Mouse (Mus musculus) fibroblast of lung, adult 2 months (primary cell): Measurements from ENCODE around the gene Mum1.

ENCODE experiments used
- DNase-seq: peaks from one replicate; pipeline ENCODE4 v3.0.0-alpha.2; 2011; ENCODE audit warnings: low read depth

The Mum1 gene

DNA sequence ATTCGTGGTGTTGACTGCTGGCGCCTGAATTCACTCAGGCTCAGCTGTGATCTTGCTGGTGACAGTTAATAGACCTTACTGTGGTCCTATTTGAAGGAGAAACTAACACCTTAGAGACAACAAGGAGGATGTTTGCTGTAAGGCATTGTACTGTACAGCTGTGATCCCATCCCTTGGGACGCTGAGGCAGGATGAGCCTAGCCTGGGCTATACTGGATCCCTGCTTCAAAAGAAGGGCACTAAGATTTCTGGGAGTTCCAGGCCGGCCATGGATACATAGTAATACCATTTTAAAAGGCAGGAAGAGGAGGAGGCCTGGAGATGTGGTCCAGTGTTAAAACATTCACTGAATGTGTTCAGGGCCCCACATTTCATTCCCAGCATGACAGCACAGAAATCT, 24.3 kb downstream of the Mum1 start:
- DNase-seq: no peak

DNA sequence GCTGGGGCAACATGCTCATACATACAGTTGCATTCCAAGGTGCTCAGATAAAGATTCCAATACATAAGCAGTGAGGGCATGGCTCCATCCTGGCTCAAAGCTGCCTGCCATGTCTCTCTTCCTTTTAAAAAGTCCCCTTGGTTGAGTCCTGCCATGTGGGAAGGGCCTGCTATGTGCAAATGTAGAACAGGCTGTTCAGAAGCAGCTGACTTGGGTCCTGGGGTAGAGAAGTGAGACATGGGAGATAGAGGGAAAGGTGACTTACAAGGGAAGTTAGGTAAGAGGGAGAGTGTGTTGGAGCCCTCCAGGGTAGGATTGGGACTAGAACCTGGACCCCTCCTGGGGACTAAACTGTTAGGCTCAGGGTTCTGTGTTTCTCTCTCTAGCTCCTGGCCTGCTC, 25.8 kb downstream of the Mum1 start:
- no peak for DNase-seq

DNA sequence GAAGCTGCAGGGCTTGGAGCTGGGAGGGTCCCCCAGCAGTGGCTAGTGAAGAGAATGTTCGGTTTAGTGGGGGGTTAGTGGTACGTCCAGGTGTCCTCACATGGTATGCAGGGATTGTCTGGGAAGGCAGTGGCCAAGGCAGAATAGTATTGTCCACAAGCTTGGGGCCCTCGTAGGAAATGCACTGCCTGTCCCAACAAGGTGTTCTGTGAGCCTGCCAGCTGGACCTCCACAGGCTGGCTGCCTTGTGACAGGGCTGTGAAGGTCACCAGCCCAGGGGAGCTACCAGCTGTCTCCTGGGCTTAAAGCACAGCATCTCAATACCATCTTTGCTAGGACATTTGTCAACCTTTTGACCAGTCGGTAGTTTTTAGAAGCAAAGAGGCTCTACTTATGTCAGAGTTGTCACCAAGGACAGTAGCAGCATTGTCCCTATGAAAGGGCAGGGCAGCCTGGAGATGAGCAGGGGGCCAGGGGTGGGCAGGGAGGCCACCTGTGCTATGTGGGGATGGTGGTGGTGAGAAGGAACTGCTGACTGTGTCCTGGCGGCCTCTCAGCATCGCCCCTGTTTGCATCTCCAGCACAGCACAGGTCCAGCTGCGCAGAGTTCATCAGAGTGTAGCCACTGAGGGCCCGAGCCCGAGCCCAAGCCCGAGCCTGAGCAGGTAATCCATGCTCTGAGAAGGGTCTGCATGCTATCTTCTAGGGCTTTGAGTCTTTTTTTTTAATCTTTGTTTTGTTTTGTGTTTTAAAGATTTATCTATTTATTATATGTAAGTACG, 26.4 kb downstream of the Mum1 start:
- no peak for DNase-seq

DNA sequence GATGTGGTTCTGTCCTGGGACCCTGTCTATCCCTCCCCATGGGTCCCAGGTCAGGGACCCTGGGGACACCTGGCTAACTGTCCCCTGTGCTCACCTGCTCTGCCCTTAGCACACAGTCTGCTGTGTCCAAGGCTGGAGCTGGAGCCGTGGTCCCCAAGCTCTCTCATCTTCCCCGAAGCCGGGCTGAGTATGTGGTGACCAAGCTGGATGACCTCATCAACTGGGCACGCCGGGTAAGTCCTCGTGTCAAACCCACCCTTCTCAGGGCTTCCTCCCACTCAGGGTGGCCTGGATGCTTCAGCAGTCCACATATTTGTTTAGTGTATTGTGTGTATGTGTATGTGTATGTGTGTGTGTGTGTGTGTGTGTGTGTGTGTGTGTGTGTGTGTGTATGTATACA, 27.3 kb downstream of the Mum1 start:
- DNase-seq: no peak

DNA sequence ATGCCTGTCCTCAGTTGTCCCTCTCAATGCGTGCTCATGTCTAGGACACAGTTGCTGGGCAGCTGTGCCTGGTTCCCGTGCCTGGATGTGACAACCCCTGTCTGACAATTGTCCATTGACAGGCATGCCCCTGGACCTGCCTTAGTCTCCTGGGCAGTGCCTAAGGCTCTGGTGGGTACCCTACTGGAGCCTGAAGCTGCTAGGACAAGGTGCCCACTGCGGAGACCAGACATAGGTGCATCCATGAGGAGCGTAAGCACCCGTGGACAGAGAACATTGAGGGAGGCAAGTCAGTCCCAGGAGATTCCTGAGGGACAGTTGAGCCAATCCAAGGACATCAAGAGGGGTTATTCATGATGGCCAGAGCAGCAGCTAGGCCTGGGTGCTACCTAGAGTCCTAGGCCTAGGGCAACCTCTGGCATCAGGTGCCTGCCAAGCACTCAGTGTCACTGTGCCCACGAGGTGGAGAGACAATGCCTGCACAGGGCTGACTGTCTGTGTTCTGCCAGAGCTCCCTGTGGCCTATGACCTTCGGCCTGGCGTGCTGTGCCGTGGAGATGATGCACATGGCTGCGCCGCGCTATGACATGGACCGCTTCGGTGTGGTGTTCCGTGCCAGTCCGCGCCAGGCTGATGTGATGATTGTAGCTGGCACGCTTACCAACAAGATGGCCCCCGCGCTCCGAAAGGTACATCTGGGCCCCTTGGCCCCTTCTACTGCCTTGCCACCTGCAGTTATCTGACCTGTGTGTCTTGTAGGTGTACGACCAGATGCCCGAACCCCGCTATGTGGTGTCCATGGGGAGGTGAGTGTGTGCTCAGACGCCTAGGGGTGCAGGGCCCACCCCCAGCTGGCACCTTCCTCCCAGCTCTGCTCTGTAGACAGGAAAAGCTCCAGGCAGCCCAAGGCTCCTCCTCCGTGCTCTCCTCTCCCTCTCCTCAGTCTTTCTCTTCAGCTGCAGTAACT, 28.4 kb downstream of the Mum1 start:
- DNase-seq: no peak

DNA sequence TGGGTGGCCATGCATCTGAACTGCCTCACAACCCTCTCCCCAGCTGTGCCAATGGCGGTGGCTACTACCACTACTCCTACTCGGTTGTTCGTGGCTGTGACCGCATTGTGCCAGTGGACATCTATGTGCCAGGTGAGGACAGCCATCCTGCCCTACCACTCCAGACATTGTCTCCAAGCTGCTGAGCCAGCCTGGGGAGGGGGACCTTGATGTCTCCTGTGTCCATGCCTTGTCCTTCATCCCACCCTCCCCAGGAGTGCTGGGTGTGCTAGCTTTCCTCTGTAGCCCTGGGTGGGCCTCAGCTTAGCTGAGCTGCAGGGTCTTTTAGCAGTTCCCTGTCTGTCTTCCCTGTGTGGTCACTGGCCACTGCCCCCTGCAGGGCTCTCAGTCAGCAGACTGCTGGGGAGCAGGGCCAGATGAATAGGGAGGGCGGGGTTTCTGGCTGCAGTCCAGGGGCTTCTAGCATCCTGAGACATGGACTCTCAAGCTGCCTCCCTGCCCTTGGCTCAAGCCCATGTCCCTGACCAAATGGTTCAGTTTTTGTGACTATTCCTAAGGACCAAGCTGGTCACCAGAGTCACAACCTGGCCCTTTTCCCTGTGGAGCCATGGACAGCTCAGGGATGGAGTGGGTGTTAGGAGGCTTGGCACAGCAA, 29.8 kb downstream of the Mum1 start:
- no peak for DNase-seq

DNA sequence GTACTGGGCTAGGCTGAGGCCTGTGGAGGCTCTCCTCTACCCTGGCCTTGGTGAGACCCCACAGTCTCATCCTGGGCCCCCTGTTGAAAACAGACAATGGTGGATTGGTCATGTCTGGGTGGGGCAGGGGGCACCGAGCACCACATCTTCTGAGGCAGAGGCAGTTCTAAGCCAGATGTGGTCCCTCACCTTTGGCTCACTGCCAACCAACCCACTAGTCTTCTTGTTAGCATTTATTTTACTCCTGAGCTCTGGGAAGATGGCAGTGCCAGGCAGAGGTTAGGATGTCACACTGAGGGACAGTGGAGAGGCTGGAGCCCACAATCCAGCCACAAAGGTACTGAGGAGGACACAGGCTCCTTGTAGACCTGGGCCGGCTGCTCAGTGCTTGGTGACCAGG, 31.7 kb downstream of the Mum1 start:
- DNase-seq: no peak

DNA sequence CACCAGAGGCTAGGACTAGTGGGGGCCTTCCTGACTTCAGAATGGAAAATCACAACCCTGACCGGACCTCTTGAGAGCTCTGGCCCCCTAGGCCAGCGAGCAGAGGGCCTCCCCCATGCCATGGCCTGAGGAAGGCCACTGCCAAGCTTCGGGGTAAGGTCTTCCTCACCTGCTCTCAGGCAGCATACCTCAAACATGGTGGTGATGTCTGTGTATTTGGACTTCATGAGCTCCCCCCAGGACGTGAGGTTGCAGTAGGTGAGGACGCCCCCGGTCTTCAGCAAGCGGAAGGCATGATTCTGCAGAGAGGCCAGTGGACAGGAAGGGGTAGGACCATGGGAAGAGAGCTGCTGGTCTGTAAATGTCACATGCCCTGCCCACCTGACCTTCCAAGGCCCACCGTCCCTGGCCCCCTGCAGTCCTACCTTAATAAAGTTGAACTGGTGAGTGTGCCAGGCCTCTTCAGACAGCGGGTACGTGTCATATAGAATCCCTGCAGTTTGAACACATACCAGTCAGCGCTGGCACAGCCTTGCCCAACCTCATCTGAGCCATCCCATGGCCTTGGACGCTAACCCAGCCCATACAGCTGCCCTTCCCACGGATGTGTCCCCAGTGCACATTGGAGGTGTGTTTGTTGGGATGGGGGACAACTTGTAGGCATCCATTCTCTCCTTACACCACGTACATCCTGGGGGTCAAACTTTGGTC, 32.7 kb downstream of the Mum1 start:
- DNase-seq: no peak

DNA sequence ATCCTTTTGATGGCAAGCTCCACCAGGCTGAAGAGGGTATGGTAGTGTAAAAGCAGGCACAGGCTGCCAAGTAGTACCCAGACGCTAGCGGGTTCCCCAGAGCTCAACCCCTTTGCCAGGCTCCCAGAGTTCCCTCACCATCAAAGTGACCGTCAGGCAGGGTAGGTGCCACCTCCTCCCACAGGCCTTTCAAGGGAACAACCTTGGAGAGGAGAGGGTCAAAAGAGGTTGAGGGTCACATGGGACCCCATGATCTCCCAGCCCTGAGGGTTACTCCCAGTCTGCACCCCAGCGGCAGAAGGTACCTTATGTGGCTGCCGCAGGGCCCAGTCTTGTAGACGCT, 33.2 kb downstream of the Mum1 start:
- no peak for DNase-seq

DNA sequence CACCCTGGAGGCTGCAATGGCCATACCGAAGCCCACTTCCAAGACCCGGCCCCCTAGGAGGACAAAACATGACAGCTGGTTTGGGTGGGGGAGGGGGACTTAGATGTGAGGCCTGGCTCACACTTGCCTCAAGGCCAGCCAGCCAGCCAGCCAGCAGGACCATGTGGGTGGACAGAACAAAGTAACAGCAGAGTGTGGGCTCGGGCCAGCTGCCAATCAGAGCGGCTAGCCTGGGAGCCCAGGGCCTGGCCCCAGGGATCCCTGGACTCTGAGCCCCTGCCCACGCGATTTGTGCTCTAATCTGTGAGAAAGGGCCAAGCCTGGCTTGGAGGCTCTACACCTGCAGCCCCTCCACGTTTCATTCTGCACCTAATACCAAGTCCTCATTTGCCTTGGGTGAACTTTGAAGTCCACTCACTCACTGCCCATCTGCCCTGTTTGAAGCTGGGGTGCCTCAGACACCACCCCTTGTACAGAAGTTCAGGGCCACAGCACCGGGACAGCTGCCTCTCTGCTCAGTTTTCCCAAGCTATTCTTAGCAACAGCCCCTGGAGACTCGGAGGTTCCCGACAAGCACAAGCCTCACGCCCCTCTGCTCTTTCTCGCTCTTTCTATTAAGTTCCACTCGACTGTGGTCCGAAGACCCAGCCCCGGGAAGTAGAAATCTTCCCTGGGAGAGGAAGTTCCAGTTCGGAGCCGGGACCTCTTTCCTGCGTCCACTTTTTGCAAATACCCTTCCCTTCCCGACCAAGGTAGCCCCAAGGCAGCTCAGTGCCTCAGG, 33.8 kb downstream of the Mum1 start:
- peak; percentile 61 for DNase-seq

DNA sequence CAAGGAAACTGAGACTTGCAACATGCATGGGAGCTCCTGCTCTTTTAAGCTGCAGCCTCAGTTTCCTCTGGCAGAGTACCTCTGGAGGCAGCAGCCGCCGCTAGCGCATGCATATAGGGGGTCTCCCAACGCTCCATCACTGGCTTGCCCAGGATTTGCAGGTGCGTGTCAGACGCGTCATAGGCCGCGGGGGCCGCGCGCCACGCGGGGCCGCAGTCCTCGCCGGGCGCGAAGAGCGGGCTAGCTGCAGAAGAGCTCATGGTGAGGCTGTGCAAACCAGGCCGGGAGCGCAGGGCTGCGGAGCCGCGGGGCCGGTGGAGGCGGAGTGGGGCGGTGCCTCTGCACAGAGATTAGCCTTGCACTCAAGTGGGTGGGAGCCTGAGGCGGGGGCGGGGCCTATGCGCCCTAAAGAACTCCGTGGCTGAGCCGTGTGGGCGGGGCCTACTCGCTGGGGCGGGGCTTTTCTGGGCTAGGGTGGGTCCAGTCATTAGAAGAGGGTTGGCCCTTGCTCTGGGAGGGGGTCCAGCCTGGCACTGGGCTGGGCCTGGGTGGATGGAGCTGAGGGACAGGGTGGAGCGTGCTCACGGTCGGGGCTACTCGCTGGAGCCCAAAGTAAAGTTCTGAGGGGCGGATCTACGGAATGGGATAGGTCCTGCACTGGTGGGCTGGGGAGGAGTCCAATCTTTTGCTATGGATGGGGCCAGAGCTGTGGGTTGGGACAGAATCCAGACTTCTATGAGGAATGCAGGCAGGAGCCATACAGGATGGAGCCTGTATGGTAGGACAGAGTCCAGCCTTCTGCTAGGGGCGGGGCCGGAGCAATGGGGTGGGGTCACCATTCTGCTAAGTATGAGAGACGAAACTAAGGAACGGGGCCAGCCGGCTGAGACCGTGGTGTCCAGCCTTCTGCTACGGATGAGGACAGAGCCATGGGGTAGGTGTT, 34.7 kb downstream of the Mum1 start, which contains the start of the genes Gamt and Dazap1:
TSS of gene Gamt (minus strand) at position 371 of the 943 bp plus-strand sequence.
TSS of gene Dazap1 (plus strand) at position 845 of the 943 bp plus-strand sequence.
- peak; percentile 98 for DNase-seq

DNA sequence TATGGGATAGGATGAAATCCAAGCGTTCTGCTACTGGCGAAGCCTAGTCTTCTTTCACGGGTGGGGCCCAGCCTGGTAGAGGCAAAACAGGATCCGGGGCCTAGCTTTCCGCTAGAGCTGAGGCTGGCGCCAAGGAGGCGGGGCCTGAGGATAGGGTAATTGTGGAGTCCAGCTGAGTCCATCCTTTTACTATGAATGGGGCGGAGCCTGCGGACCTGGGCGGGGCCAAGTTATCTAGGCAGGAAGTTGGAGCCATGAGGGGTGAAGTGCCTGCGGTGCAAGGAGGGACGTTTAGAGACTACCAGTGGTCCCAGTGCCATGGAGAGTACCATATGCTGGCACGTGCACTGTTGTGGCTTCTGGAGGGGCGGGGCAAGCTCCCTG, 35.3 kb downstream of the Mum1 start:
- peak; percentile 94 for DNase-seq

DNA sequence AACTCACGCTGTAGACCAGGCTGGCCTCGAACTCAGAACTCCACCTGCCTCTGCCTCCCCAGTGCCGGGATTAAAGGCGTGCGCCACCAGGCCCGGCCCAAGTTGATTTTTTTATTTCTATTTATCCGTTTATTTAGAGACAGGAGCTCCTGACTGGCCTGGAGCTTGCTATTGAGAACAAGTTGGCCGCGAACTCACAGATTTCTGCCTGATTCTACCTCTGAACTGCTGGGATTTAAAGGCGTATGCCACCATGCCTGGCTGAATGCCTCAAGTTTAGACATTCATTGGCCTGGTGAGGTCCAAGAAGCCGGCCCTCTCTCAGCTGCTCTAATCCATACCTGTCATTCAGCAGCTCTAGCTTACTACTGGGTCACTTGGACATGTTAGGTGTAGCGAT, 35.9 kb downstream of the Mum1 start:
- DNase-seq: no peak

DNA sequence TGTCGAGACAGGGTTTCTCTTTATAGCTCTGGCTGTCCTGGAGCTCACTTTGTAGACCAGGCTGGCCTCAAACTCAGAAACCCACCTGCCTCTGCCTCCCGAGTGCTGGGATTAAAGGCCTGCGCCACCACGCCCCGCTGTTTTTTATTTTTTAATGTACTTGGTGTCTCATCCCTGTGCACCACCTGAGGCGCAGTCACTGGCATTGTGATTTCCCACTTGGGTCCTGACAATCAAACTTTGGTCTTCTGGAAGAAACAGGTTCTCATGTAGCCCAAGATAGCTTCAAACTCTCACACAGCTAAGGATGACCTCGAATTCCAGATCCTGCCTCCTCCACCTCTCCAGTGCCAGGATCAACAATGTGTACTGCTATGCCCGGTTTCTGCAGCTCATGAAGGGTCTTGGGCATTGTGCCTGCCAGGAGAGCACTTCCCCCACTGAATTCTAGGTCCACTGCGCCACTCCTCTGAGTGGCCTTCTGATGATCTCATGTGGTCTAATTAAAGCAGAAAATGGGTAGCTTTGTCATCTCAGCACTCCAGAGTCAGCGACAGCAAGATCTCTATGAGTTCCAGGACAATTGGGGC, 36.6 kb downstream of the Mum1 start:
- DNase-seq: no peak

DNA sequence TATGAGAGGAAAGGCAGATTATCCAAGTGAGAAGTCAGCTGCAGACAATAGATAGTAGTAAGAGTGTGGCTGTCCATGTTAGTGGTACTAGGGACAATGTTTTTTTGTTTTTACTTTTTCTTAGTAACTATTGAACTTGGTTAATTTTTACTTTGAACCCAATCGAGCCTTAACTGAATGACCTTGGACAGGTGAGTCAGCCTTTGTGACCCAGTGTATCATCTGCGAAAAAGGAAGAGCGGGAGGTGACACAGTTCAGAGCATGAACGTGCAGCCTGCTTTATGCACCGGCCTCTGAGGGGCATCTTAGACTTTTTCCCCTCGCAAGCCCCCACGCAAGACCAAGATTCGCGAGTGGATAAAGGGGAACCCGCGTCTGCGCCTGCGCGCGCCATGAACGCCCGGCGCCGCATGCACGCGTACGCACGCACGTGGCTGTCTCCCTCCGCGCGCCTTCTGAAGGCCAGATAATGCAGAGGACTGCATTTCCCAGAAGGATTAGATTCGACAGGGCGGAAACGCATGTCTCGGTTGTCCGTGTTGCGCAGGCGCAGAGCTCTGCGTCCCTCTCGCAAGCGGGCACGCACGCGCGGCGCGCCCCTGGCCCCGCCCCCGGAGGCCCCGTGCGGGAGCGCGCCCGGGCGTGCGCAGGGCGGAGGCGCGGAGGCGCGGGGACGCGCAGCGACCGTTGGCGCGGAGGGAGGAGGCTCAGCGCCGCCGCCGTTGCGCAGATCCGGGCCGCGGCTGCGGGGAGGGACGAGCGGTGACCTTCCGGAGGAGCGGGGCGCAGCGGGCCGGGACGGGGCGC, 38.3 kb downstream of the Mum1 start:
- peak; percentile 95 for DNase-seq

DNA sequence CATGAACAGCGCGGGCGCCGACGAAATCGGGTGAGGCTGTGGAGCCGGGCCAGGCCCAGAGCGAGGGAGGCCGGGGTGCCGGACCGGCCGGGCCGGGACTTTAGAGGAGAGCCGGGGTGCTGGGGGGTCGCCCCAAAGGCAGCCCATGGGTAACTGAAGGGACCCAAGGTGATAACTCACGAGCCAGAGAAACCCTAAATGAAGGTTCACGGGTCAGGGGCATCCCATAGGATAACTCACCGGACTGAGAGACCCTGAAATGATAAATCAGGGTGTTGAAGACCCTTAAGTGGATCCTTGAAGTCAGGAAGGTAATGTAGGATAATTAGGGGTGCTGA, 38.9 kb downstream of the Mum1 start:
- no peak for DNase-seq

DNA sequence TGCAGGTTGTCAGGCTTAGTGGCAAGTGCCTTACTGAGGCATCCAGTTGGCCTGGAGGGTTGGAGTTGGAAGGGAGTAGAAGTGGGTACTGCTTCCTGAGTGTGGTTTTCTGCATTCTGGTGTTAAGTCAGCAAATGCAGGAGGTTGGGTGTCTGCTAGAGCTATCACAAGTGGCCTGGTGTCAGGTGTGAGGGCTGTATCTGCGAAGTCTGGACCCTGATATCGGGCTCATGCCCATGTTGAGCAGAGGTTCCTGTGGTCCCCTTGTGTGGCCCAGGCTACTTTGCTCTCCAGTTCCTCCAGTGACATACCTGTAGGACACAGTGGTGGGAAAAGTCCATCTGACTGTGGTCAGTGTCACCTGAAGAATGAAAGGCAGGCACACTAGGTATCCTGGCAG, 43.9 kb downstream of the Mum1 start:
- DNase-seq: no peak

DNA sequence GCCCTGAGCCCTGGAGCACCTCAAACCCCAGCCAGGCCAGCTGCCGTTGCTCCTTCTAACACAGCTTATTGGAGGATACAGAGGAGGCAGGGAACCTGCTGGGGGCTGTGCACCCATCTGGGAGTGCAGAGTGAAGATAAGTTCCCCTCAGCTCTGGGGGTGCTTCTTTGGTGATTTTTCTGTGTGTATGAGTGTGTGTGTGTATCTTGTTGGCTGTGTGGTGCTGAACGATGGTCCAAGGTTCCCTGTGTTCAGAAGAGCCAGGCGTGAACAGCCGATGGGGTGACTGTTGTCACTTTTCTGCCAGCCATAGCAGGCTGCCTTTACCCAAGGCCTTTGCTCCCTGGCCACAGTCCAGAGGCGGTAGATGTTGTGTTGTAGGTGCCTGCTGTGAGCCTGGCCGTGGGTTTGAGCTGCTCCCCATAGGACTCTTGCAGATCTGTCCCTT, 44.5 kb downstream of the Mum1 start:
- DNase-seq: no peak
